Mouse (Mus musculus): ENCODE measurements around the gene Tnk1. TPM values are rescaled to one million over a fixed set of nuclear protein-coding genes. Genes with fewer than 3 reads are reported as not detected.
A peak's percentile ranks its signal among the peaks of the same experiment; 100 is the strongest.

Gene Tnk1
- 0.15 TPM in 1 of 2 replicates, not detected in the other for polyA plus RNA-seq (2014; fragmentation: Nextera tagmentation; extraction: Ambion mirVana)

GRCm38 (mm10) chr11:69858113-69858998 lies at the start of gene Tnk1:
Gene Tnk1, minus strand, starts transcription at chr11:69858730.
- no peak for ATAC-seq (ENCODE audit: insufficient number of reproducible peaks, insufficient read depth, low FRiP score, low read depth)
- Histone ChIP-seq H3K27me3 (ENCODE audit: control insufficient read depth, insufficient read depth, low read length) (peaks cover 17% of the 10 kb centered on the region), H3K9me3 (ENCODE audit: control insufficient read depth, low read length) (no peaks in the 10 kb centered on the region), H3K4me2 (ENCODE audit: low read length) (no peak within 1 kb of the TSS), H3K36me3 (ENCODE audit: control insufficient read depth, insufficient read depth, low read length) (no peaks in the 10 kb centered on the region), H3K4me3 (ENCODE audit: control insufficient read depth in 1 of 2, insufficient read depth in 1 of 2, low read depth in 1 of 2, low read length in 2 of 2) (no peak within 1 kb of the TSS), H3K9ac (ENCODE audit: low read length) (no peak within 1 kb of the TSS), H3K27ac (replicated peaks in 1 of 2; ENCODE audit: control insufficient read depth in 1 of 2, insufficient read depth in 1 of 2, low read depth in 2 of 2, low read length in 2 of 2) (no peak within 1 kb of the TSS), H3K4me1 (ENCODE audit: control insufficient read depth in 2 of 2, insufficient read depth in 2 of 2, low read length in 2 of 2) (peaks cover 4 to 6% of the 10 kb centered on the region in 2 experiments; a peak in 2 of 4 replicates)
- WGBS, result 27% methylated on average over 30 of the region's 30 CpGs

GRCm38 (mm10) chr11:69904311-69904710 lies 45.8 kb upstream of the Tnk1 start:
- ATAC-seq (ENCODE audit: insufficient number of reproducible peaks, insufficient read depth, low FRiP score, low read depth), result no peak
- Histone ChIP-seq H3K4me1 (ENCODE audit: control insufficient read depth in 2 of 2, insufficient read depth in 2 of 2, low read length in 2 of 2) (peaks cover 13 to 19% of the 10 kb centered on the region in 2 experiments), H3K27me3 (ENCODE audit: control insufficient read depth, insufficient read depth, low read length) (no peaks in the 10 kb centered on the region), H3K4me2 (ENCODE audit: low read length) (no peak overlapping the region), H3K9me3 (ENCODE audit: control insufficient read depth, low read length) (no peaks in the 10 kb centered on the region), H3K4me3 (ENCODE audit: control insufficient read depth in 1 of 2, insufficient read depth in 1 of 2, low read depth in 1 of 2, low read length in 2 of 2) (no peak overlapping the region), H3K9ac (ENCODE audit: low read length) (no peak overlapping the region), H3K27ac (replicated peaks in 1 of 2; ENCODE audit: control insufficient read depth in 1 of 2, insufficient read depth in 1 of 2, low read depth in 2 of 2, low read length in 2 of 2) (no peak overlapping the region), H3K36me3 (ENCODE audit: control insufficient read depth, insufficient read depth, low read length) (peaks cover 64% of the 10 kb centered on the region)
- WGBS, result 91% methylated on average over 9 of the region's 9 CpGs

DNA sequence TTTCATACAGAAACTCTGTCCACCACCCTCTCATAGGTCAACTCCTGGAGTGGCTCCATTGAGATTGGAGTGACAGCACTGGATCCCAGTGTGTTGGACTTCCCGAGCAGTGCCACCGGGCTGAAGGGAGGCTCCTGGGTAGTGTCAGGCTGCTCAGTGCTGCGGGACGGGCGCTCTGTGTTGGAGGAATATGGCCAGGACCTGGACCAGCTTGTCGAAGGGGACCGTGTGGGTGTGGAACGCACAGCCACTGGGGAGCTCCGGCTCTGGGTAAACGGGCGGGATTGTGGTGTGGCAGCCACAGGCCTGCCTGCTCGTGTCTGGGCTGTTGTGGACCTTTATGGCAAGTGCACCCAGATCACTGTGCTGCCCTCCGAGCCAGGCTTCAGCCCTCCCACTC lies 44.4 kb upstream of the Tnk1 start:
- no peak for ATAC-seq (ENCODE audit: insufficient number of reproducible peaks, insufficient read depth, low FRiP score, low read depth)
- H3K4me2 ChIP-seq (ENCODE audit: low read length), result peak overlapping the region; percentile 99
- peak overlapping the region; percentile 94 for H3K9ac ChIP-seq (ENCODE audit: low read length)
- H3K36me3 ChIP-seq (ENCODE audit: control insufficient read depth, insufficient read depth, low read length), result peaks cover 51% of the 10 kb centered on the region
- no peaks in the 10 kb centered on the region for H3K9me3 ChIP-seq (ENCODE audit: control insufficient read depth, low read length)
- H3K27me3 ChIP-seq (ENCODE audit: control insufficient read depth, insufficient read depth, low read length), result no peaks in the 10 kb centered on the region
- peaks cover 14 to 27% of the 10 kb centered on the region in 2 experiments for H3K4me1 ChIP-seq (ENCODE audit: control insufficient read depth in 2 of 2, insufficient read depth in 2 of 2, low read length in 2 of 2)
- no peak overlapping the region for H3K27ac ChIP-seq (replicated peaks in 1 of 2; ENCODE audit: control insufficient read depth in 1 of 2, insufficient read depth in 1 of 2, low read depth in 2 of 2, low read length in 2 of 2)
- H3K4me3 ChIP-seq (ENCODE audit: control insufficient read depth in 1 of 2, insufficient read depth in 1 of 2, low read depth in 1 of 2, low read length in 2 of 2), result peak overlapping the region in 1 of 2 experiments; percentile 85; a peak in 1 of 4 replicates
- WGBS, result 83% methylated on average over 13 of the region's 13 CpGs

- Histone ChIP-seq H3K4me1 (ENCODE audit: control insufficient read depth in 2 of 2, insufficient read depth in 2 of 2, low read length in 2 of 2) (peaks cover 14 to 27% of the 10 kb centered on the region in 2 experiments), H3K9me3 (ENCODE audit: control insufficient read depth, low read length) (no peaks in the 10 kb centered on the region), H3K9ac (ENCODE audit: low read length) (peak overlapping the region; percentile 94), H3K27me3 (ENCODE audit: control insufficient read depth, insufficient read depth, low read length) (no peaks in the 10 kb centered on the region), H3K36me3 (ENCODE audit: control insufficient read depth, insufficient read depth, low read length) (peaks cover 41% of the 10 kb centered on the region), H3K4me3 (ENCODE audit: control insufficient read depth in 1 of 2, insufficient read depth in 1 of 2, low read depth in 1 of 2, low read length in 2 of 2) (peak overlapping the region; percentile 71 to 85), H3K27ac (replicated peaks in 1 of 2; ENCODE audit: control insufficient read depth in 1 of 2, insufficient read depth in 1 of 2, low read depth in 2 of 2, low read length in 2 of 2) (peak overlapping the region; percentile 31 to 94), H3K4me2 (ENCODE audit: low read length) (peak overlapping the region; percentile 99)
- under 1% methylated on average over 38 of the region's 39 CpGs for WGBS
- ATAC-seq (ENCODE audit: insufficient number of reproducible peaks, insufficient read depth, low FRiP score, low read depth), result no peak
These were observed 43.5 kb upstream of the Tnk1 start for GRCm38 (mm10) chr11:69901993-69902392.

- under 1% methylated on average over 42 of the region's 42 CpGs for WGBS
These were observed 42.9 kb upstream of the Tnk1 start for GRCm38 (mm10) chr11:69901406-69901846.

GRCm38 (mm10) chr11:69900471-69901405 lies 42.2 kb upstream of the Tnk1 start, which contains the start of the genes 2810408A11Rik and Neurl4:
Gene 2810408A11Rik, minus strand, starts transcription at chr11:69900987.
Gene Neurl4, plus strand, starts transcription at chr11:69901072.
- peaks cover 29% of the 10 kb centered on the region for H3K36me3 ChIP-seq (ENCODE audit: control insufficient read depth, insufficient read depth, low read length)
- under 1% methylated on average over 38 of the region's 38 CpGs for WGBS
- no peaks in the 10 kb centered on the region for H3K27me3 ChIP-seq (ENCODE audit: control insufficient read depth, insufficient read depth, low read length)
- H3K27ac ChIP-seq (replicated peaks in 1 of 2; ENCODE audit: control insufficient read depth in 1 of 2, insufficient read depth in 1 of 2, low read depth in 2 of 2, low read length in 2 of 2), result peak within 1 kb of the TSS; percentile 94 to 99
- ATAC-seq (ENCODE audit: insufficient number of reproducible peaks, insufficient read depth, low FRiP score, low read depth), result peak; percentile 86
- peak within 1 kb of the TSS; percentile 94 for H3K9ac ChIP-seq (ENCODE audit: low read length)
- H3K4me1 ChIP-seq (ENCODE audit: control insufficient read depth in 2 of 2, insufficient read depth in 2 of 2, low read length in 2 of 2), result peaks cover 14 to 27% of the 10 kb centered on the region in 2 experiments
- peak within 1 kb of the TSS; percentile 71 to 85 for H3K4me3 ChIP-seq (ENCODE audit: control insufficient read depth in 1 of 2, insufficient read depth in 1 of 2, low read depth in 1 of 2, low read length in 2 of 2)
- no peaks in the 10 kb centered on the region for H3K9me3 ChIP-seq (ENCODE audit: control insufficient read depth, low read length)
- H3K4me2 ChIP-seq (ENCODE audit: low read length), result peak within 1 kb of the TSS; percentile 99

More at GRCm38 (mm10) chr11:69901406-69901846, 42.9 kb upstream of the Tnk1 start:
- peaks cover 35% of the 10 kb centered on the region for H3K36me3 ChIP-seq (ENCODE audit: control insufficient read depth, insufficient read depth, low read length)
- peak overlapping the region; percentile 94 for H3K9ac ChIP-seq (ENCODE audit: low read length)
- H3K9me3 ChIP-seq (ENCODE audit: control insufficient read depth, low read length), result no peaks in the 10 kb centered on the region
- peak overlapping the region; percentile 99 for H3K4me2 ChIP-seq (ENCODE audit: low read length)
- ATAC-seq (ENCODE audit: insufficient number of reproducible peaks, insufficient read depth, low FRiP score, low read depth), result peak; percentile 74
- peaks cover 14 to 27% of the 10 kb centered on the region in 2 experiments for H3K4me1 ChIP-seq (ENCODE audit: control insufficient read depth in 2 of 2, insufficient read depth in 2 of 2, low read length in 2 of 2)
- peak overlapping the region; percentile 94 to 99 for H3K27ac ChIP-seq (replicated peaks in 1 of 2; ENCODE audit: control insufficient read depth in 1 of 2, insufficient read depth in 1 of 2, low read depth in 2 of 2, low read length in 2 of 2)
- peak overlapping the region; percentile 71 to 85 for H3K4me3 ChIP-seq (ENCODE audit: control insufficient read depth in 1 of 2, insufficient read depth in 1 of 2, low read depth in 1 of 2, low read length in 2 of 2)
- no peaks in the 10 kb centered on the region for H3K27me3 ChIP-seq (ENCODE audit: control insufficient read depth, insufficient read depth, low read length)

GRCm38 (mm10) chr11:69899870-69900269 lies 41.3 kb upstream of the Tnk1 start:
- Histone ChIP-seq H3K4me1 (ENCODE audit: control insufficient read depth in 2 of 2, insufficient read depth in 2 of 2, low read length in 2 of 2) (peaks cover 14 to 27% of the 10 kb centered on the region in 2 experiments), H3K9me3 (ENCODE audit: control insufficient read depth, low read length) (no peaks in the 10 kb centered on the region), H3K27ac (replicated peaks in 1 of 2; ENCODE audit: control insufficient read depth in 1 of 2, insufficient read depth in 1 of 2, low read depth in 2 of 2, low read length in 2 of 2) (no peak overlapping the region), H3K27me3 (ENCODE audit: control insufficient read depth, insufficient read depth, low read length) (no peaks in the 10 kb centered on the region), H3K9ac (ENCODE audit: low read length) (peak overlapping the region; percentile 94), H3K36me3 (ENCODE audit: control insufficient read depth, insufficient read depth, low read length) (peaks cover 20% of the 10 kb centered on the region), H3K4me3 (ENCODE audit: control insufficient read depth in 1 of 2, insufficient read depth in 1 of 2, low read depth in 1 of 2, low read length in 2 of 2) (peak overlapping the region; percentile 71 to 85; a peak in 3 of 4 replicates), H3K4me2 (ENCODE audit: low read length) (peak overlapping the region; percentile 99)
- WGBS, result 22% methylated on average over 4 of the region's 4 CpGs
- no peak for ATAC-seq (ENCODE audit: insufficient number of reproducible peaks, insufficient read depth, low FRiP score, low read depth)

All from heart, embryonic 14.5 days (tissue).